Mouse (Mus musculus): ENCODE results near the gene Dapk1.

GRCm38 (mm10) chr13:60670605-60671004, 68.9 kb downstream of the Dapk1 start:
- TF ChIP-seq CTCF (IDR thresholded peaks at IDR 0.05; ENCODE audit: low read depth, low read length) (no peak), POLR2A (IDR thresholded peaks at IDR 0.05; ENCODE audit: insufficient read depth, low read length) (no peak)

All from ES-Bruce4 (cell line).